Mouse (Mus musculus) 3T3-L1 (cell line): ENCODE measurements around the gene Cipc.

Source experiments
- DNase-seq: peaks from one replicate; pipeline ENCODE4 v3.0.0-alpha.2; 2015; ENCODE audit warnings: low read depth, low spot score

Cipc gene

DNA sequence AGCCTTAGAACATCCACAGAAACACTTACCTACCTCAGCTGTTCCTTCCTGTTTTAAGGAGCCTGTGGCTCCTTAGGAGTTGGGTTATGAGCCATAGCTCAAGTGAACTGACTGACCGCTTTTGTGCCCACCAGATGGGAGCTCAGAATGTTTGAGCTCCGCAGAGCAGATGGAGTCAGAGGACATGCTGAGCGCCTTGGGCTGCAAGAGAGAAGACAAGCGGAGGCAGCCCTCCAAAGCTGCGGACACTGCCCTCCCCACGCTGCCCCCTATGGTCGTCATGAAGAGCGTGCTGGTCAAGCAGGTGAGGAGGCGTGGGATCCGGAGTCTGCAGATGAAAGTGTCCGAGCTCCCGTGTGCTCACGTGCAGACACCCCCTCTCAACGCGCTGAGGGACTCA, 13.3 kb downstream of the Cipc start:
- no peak for DNase-seq

DNA sequence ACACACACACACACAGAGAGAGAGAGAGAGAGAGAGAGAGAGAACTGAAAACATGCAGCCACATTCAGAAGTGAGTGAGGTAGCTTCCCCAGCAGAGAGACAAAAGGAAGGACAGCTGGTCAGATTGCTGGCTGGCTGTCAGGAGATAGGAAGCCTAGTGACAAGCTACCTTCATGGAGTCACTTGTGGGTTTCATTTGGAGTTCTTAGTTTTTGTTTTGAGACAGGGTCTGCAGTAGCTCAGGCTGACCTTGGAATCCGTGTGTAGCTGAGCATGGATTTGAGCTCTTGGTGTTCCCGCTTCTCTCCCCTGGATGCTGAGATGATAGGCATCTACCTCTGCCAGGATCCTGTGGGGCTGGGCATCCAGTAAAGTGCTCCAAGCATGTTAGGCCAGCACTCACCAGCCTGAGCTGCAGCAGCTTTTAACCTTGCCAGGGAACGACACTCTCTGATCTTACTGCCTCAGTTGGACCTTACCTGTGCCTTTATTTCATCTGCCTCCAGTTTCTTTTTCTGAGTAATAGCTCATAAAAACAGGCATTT, 14.0 kb downstream of the Cipc start:
- no peak for DNase-seq

DNA sequence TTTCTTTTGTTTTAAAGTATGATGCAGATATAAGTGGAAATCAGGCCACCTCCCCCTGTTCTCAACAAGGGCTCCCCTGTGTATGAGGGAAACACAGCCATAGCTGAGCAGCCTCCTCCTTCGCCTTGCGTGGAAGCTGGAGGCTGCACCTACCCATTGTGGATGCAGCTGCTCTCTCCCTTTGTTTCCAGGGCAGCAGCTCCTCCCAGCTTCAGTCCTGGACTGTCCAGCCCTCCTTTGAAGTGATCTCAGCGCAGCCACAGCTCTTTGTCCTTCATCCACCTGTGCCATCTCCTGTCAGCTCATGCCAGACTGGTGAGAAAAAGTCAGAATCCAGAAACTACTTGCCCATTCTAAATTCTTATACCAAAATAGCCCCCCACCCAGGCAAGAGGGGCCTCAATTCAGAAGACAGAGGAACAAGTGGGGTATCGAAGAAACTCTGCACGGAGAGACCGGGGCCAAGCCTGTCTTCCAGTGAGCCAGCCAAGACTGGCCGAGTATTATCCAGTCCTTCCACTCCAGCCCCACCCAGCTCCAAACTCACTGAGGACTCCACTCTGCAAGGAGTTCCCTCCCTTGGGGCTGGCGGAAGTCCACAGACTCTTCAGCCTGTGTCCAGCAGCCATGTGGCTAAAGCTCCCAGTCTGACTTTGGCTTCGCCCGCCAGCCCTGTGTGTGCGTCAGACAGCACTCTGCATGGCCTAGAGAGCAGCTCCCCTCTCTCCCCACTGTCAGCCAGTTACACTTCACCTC, 14.9 kb downstream of the Cipc start:
- no peak for DNase-seq

DNA sequence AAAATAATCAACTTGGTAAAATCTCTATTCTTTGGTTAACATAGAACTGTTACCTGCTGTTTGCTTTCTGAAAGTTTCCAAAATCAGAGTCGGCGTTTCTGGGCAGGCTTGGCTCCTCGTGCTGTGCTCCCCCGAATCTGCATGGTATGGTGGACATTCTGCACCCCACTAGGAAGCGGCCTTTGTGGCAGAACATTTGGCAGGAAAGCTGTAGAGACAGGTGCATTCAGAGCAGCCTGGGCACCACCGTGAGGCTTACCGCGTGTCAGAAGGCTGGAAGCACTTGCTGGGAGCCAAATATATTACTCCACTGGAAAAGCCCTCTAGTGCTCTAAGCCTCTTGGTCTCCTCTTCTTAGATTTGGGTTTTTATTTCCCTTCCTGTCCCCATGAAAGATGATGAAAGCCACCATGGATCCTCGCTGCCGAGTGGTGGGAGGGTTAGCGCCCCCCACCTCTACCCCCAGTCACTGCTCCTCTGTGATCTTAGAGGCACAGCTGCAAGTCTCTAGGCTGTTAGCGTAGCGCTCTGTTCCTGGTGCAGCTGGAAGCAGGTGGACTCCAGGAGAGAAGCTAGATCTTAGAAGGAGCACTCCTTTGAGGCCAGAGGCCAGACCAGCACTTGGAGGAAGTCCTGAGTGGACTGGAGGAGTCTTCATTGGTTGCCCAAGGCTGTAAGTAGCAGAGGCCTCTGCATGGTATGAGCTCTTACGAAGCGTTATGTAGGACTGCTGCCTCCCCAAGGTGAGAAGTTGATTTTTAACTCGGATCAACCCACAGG, 17.6 kb downstream of the Cipc start:
- no peak for DNase-seq

DNA sequence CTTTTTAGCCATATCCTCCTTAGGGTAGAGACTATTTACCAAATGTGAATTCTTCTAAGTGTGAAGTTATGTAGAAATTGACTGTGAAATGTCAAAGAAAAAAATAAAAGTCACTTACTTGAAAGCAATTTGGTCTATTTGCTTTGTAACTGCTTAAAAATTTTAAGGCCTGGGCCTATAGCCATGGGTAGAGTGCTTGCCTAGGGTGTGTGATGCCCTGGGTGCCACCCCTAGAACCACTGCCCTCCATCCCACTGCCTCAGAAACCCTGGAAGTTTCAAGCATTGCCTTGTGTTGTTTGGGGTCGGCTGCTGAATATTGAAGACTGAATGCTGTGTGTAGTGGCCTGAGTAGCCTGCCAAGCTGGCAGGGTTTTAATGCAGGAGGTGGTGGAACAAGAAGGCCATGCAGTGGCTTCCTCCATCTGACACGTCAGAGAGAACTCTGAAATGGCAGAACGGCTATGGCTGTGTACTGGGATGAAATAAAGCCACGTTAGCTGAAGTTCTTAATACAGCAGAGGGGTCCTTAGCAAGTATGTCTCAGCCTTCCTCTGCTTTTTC, 18.5 kb downstream of the Cipc start:
- no peak for DNase-seq

DNA sequence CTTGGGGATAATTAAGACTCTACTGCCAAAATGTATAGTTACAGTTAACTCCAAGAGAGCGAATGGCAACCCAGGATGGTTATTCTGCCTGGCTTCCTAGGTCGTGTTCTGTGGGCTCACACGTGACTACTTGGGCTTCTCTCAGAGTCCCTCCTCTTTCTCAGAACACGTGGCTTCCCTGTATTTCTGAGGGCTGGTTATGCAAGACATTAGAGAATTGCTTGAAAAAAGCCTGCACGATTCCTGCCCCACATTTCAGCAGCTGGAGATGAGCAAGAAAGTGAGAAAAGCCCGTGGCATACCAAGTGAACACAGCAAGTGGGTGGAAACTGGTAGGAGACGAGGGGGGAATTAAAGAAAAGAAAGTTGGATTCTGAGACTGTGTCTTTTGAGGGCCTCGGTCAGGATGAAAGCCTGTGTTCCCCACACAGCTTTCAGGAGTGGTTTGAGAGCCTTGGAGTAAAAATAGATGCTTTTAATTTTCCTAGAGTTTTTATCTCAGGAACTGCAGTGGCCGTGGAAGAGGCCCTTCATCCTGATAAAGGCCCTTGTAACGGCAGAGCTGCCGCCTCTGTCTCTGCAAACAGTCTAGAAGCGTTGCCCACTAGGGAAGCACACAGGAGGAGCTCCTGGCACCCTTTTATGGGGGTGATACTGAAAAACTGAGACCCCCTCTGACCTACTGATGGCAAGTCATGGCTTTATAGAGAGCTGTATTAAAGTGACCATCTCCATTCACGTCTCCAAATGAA, 21.8 kb downstream of the Cipc start:
- DNase-seq: no peak

DNA sequence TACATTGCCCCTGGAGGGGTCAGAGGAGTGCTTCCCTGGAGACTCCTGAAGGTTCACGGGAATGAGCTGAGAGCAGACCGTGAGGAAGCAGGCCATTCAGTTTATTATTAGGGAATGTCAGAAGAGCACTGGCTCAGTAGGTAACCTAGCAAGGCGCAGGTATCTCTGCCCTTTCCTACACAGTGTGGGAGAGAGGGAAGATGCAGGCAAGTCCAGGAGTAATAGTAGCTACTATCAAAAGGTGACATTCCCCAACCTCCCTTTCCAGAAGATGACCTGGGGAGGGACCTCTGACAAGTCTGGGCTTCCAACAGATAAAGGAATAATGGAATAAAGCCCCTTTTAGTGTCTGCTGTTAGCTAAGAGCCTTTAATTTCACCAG, 22.4 kb downstream of the Cipc start:
- no peak for DNase-seq

DNA sequence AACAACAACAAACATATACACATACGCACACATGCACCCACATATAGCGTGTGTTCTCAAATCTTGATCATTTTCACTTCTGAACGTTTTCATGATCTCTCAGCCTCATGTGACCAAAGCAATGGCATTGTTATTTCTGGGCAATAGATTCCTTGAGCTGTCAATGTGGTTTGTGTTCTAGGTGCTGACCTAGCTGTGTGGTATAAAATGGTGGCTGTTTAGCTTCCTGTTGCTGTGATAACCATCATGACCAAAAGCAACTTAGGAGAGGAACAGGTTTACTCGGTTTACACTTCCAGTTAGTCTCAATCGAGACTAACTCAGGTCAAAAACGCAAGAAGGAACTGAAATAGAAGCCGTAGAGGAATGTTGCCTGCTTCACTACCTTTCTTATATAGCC, 24.2 kb downstream of the Cipc start:
- no peak for DNase-seq

DNA sequence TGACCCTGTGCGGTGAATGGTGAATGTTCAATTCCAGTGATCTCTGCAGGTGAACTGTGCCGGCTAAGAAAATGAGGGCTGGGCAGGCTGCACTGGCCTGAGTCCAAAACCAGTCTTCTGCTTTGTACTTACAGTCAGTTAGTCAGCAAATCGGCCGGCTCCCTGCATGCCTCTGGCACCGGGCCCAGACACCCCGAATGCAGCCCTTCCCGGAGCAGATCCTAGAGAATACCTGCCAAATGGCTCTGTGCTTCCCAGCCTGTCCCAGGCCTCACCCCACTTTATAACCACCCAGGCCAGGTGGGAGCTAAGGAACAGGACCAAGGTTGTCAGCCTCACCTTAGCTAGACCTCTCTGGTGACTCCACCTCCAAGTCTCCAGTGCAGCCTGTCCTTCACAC, 26.4 kb downstream of the Cipc start:
- peak; percentile 74 for DNase-seq

DNA sequence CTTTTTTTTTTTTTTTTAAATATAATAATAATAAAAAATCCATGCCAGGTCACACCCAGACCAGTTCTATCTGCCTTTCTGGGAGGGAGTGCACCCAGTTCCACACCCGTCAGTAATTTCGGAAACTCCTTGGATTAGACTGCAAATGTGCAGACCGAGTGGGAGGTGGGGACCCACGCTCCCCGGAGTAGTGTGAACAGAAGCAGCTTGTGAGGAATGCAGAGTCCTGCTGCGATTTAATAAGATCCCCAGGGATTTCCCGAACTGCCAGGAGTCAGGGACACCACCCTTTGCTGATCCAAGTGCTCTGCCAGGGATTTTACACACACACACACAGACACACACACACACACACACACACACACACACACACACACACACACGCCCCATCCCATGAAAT, 26.9 kb downstream of the Cipc start:
- DNase-seq: peak; percentile 15

DNA sequence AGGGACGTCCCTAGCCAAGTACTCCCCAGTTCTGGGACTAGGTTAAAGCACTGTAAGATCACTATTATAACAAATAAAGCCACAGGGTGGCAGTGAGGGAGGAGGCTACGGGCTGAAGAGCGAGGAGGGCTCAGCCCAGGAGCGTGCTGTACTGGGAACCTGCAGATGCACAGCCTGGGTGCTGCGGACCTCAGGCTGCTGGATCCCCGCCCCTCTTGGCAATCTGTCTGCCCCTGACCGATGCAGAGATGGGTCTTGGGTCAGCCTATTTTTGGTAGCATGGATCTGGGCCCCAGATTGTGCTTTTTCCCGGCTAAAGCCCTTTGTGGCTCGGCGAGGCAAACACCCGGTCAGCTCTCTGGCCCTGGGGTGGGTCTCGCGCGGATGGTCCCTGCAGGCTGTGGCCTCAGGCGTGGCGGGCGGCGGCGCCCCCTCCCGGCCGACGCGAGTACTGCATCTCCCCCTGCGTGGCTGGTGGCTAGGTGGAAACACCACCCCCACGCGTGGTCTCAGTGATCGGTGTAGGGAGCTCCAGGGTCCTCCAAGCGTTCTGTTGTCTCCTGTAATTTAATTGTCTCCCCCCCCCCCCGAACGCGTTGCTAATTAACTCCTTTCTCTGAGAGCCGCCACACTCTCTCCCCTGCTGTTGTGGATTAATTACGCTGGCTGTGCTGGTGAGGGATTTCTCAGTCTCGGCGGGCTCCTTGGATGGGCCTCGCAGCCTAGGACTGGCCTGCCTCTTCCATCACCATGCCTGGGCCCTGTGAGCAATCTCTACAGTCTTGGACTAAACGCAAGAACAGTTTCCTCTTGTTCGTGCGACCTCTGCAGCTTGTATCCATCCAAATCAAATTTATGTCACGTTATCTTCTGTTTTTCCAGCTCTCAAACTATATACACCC, 27.8 kb downstream of the Cipc start:
- no peak for DNase-seq

DNA sequence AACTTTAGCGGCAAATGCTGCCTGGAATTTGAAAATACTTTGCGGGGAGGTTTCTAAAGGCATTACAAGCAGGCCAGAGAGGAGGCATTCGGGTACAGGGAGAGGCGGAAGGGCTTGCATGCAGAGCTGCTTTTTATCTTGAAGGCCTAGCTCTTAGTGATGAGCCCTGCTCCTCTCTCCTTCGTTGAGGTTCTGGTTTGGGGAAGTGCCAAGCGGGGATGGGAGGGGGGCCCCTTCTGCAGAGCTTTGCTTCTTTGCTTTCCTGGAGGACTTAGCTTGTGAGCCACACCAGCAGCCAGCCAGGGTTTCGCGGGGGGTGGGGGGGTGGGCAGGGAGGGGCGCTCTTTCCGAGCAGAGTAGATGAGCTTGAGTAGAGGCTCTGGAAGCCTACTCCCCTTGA, 28.9 kb downstream of the Cipc start:
- no peak for DNase-seq

DNA sequence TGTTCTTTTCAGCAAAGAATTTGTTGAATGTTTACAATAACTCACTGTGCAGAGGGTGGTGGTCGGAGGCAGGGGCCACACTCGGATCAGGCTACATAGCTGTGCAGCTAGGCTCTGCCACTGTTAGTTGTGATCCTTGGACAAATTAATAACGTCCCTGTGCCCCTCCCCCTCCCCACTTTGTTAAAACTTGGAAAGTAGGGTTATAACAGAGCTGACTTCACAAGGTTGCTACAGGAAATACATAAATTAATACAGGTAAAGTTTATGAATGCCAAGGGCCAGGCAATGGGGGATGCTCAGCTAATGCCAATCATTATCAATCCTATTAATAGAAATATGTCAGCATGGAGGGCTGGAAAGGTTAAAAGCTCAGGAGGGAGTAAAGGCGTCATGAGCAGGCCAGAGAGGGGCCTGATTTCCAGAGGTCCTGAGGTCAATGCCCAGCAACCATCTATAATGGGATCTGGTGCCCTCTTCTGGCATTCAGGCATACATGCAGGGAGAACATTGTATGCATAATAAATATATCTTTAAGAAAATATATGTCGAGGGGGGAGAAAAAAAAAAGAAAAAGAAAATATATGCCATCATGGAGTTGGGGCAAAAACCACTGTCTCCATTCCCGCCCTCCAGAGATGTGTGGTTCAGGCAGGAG, 29.8 kb downstream of the Cipc start:
- DNase-seq: no peak

DNA sequence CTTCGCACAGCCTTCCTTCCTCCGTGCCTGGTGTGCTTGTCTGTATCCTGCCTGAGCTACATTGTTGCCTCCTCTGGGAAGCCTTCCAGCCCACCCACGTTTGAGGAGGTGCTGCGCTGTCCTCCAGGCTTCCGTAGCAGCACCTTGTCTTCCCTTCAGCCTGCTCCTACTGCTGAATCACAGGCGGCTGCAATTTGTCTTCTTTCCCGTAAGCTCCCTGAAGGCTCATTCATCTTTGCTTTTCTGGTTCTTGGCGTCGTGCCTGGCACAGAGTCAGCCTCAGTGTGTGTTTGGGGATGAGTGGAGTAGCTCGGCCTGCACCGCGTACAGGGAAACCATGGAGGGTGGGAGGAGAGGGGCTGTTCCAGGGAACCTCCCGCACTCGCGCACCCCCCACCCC, 31.0 kb downstream of the Cipc start:
- DNase-seq: peak; percentile 85

DNA sequence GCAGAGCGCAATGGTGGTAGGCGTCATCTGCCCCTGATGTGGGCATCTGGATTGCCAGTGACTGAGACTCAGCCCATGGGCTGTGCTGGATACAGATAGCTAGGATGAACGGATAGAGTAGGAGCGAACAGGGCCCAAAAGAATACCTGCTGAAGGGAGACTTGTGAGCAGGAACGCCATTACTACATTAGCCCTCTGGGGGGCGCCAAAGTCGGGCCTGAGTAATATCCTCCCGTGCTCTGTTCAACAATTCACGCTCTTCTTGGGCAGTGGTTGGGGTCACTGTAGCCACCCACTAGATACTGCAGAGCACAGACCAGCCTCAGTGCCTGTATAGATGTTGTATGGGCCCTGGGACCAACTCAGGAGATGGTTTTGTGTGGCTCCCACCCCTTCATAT, 34.3 kb downstream of the Cipc start:
- peak; percentile 5 for DNase-seq

DNA sequence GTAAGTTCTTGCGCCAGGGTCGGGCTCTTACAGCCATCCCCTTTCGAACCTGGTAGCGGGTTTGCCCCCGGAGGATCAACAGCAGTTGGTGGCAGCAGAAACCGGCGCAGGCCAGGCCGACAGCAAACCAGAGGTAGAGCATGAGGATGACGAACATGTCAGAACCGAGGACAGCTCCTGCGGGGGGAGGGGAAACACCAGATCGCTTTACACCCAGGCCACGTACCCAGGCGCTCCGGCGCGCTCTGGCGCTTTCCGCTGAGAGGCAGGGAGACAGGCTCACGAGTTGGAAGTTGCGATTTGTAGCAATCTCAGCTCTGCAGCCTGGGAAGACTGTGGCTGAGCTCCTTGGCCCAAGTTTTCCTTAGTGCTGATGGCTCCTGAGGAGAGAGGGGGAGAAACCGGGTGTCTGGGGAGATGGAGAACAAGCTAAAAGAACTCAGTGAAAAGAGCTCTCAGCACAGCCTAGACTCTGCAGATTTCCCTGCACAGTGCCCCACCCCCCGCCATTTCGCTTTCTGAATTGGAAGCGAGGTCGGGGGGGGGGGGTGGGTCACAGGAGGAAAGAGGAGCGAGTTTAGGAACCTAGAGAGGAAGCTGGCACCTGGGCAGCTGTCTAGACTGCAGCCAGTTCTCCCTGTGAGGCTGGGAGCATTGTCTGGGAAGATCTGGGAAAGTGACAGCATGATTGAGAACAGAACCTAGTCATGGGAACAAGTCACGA, 36.8 kb downstream of the Cipc start:
- DNase-seq: no peak

DNA sequence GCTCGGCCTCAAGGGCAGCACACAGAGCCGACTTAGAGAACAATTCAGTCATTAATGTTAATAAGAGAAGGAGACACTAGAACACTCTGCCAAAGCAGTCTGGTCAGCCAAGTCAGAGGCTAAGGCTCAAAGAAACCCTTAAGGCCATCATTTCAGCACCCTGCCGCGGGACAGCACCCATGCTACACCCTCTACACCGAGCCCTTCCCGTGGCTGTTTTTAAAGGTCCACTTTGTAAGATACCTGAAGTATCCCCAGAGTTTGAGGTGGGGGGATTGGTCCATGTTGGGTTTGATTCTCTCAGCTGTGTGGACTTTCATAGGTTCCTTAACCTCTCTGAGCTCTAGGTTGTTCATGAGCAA, 37.3 kb downstream of the Cipc start:
- peak; percentile 57 for DNase-seq

DNA sequence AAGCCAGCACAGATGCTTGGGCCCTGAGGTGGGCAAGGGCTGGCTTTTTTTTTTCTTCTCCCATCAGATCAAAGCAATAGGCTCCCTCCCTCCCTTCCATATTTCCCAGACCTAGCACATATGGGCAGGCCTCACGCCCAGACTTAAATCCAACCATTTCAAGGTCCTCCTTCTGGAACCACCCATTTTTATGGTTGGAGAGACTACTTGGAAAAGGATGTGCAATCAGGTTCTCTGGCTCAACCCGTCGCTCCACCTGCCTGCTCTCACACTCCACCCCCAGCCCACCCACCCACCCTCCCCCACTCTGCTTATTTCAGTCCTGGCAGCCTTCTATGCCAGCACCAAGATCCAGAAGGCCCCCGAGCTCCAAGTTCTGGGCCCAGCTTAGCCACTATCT, 39.7 kb downstream of the Cipc start:
- DNase-seq: no peak

DNA sequence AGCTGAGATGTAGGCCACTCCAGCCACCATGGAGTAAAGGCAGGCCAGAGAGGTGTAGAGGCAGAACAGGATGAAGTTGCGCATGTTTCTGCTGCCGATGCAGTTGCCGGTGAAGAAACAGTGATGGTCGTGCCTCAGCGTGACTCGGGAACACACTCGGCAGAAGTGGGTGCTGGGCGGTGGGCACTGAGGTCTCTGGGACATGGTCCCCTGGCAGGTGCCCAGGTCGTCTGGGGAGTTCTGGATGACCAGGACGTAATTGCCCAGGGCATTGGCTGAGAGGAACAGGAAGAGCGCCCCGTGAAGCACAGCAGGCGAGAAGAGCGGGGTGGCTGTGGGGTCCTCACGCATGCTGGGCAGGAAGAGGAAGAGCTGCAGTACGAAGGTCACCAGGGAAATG, 41.4 kb downstream of the Cipc start:
- no peak for DNase-seq

DNA sequence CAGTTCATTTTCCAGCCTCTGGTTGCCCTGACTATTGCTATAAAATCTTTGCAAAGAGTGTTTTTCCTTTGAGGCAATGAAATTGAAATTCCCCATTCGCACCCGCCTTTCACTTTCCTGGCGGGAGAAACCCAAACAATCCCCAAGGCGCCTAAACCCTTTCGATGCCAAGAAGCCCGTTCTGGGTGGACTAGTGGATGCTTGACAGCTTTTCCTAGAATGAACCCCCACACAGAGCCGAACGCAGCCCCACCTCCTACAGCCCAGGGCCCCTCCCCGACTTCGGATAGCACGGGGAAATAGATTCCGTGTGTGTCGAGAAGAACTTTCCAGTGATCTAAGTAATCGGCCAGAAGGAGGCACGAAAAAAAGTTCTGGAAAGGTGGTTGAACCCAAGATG, 42.5 kb downstream of the Cipc start:
- no peak for DNase-seq
